Mouse (Mus musculus): Measurements from ENCODE around the gene Sirt2. TPM values are rescaled to one million over a fixed set of nuclear protein-coding genes. Genes with fewer than 3 reads are reported as not detected.

The Sirt2 gene
- polyA plus RNA-seq, 1 experiment from 2014 or later: 110 TPM

- no peak overlapping the region for H3K4me2 ChIP-seq (ENCODE audit: low read depth, low read length)
- H3K27me3 ChIP-seq (ENCODE audit: control insufficient read depth, insufficient read depth, low read length): no peaks in the 10 kb centered on the region
- H3K9me3 ChIP-seq (ENCODE audit: control insufficient read depth, low read length): no peaks in the 10 kb centered on the region
- WGBS: 90% methylated on average over 9 of the region's 9 CpGs
- H3K4me1 ChIP-seq (ENCODE audit: control insufficient read depth, insufficient read depth, low read length): no peaks in the 10 kb centered on the region
- no peak for ATAC-seq (ENCODE audit: low read depth)
- H3K9ac ChIP-seq (replicated peaks; ENCODE audit: low read depth, low read length): no peak overlapping the region
- no peak overlapping the region for H3K4me3 ChIP-seq (ENCODE audit: low read depth, low read length)
- H3K36me3 ChIP-seq (ENCODE audit: control insufficient read depth, insufficient read depth, low read length): peaks cover 4% of the 10 kb centered on the region; the same call in 1 of the 2 replicates
- no peak overlapping the region for H3K27ac ChIP-seq (ENCODE audit: low read depth, low read length)
Observed at GRCm38 (mm10) chr7:28787884-28788283, 21.3 kb downstream of the Sirt2 start.

GRCm38 (mm10) chr7:28788307-28789195 is 22.0 kb downstream of the Sirt2 start, which contains the start of gene Rinl:
Gene Rinl, plus strand, starts transcription at chr7:28788969.
- Histone ChIP-seq H3K36me3 (ENCODE audit: control insufficient read depth, insufficient read depth, low read length) (peaks cover 4% of the 10 kb centered on the region; the same call in 1 of the 2 replicates), H3K4me1 (ENCODE audit: control insufficient read depth, insufficient read depth, low read length) (no peaks in the 10 kb centered on the region), H3K4me2 (ENCODE audit: low read depth, low read length) (no peak within 1 kb of the TSS), H3K27ac (ENCODE audit: low read depth, low read length) (no peak within 1 kb of the TSS), H3K9ac (replicated peaks; ENCODE audit: low read depth, low read length) (no peak within 1 kb of the TSS), H3K4me3 (ENCODE audit: low read depth, low read length) (no peak within 1 kb of the TSS), H3K27me3 (ENCODE audit: control insufficient read depth, insufficient read depth, low read length) (no peaks in the 10 kb centered on the region), H3K9me3 (ENCODE audit: control insufficient read depth, low read length) (no peaks in the 10 kb centered on the region)
- 83% methylated on average over 5 of the region's 5 CpGs for WGBS
- no peak for ATAC-seq (ENCODE audit: low read depth)

- H3K9me3 ChIP-seq (ENCODE audit: control insufficient read depth, low read length): no peaks in the 10 kb centered on the region
- H3K9ac ChIP-seq (replicated peaks; ENCODE audit: low read depth, low read length): no peak overlapping the region
- WGBS: 88% methylated on average over 3 of the region's 3 CpGs
- no peaks in the 10 kb centered on the region for H3K27me3 ChIP-seq (ENCODE audit: control insufficient read depth, insufficient read depth, low read length)
- no peaks in the 10 kb centered on the region for H3K4me1 ChIP-seq (ENCODE audit: control insufficient read depth, insufficient read depth, low read length)
- no peak overlapping the region for H3K4me2 ChIP-seq (ENCODE audit: low read depth, low read length)
- H3K27ac ChIP-seq (ENCODE audit: low read depth, low read length): no peak overlapping the region
- H3K36me3 ChIP-seq (ENCODE audit: control insufficient read depth, insufficient read depth, low read length): peaks cover 4% of the 10 kb centered on the region; the same call in 1 of the 2 replicates
- H3K4me3 ChIP-seq (ENCODE audit: low read depth, low read length): no peak overlapping the region
- ATAC-seq (ENCODE audit: low read depth): no peak
Observed at GRCm38 (mm10) chr7:28789235-28789634, 22.7 kb downstream of the Sirt2 start.

- Histone ChIP-seq H3K4me1 (ENCODE audit: control insufficient read depth, insufficient read depth, low read length) (no peaks in the 10 kb centered on the region), H3K4me2 (ENCODE audit: low read depth, low read length) (no peak overlapping the region), H3K27ac (ENCODE audit: low read depth, low read length) (no peak overlapping the region), H3K27me3 (ENCODE audit: control insufficient read depth, insufficient read depth, low read length) (no peaks in the 10 kb centered on the region), H3K9ac (replicated peaks; ENCODE audit: low read depth, low read length) (no peak overlapping the region), H3K4me3 (ENCODE audit: low read depth, low read length) (no peak overlapping the region), H3K9me3 (ENCODE audit: control insufficient read depth, low read length) (no peaks in the 10 kb centered on the region), H3K36me3 (ENCODE audit: control insufficient read depth, insufficient read depth, low read length) (peaks cover 4% of the 10 kb centered on the region; the same call in 1 of the 2 replicates)
- no peak for ATAC-seq (ENCODE audit: low read depth)
- WGBS: 58% methylated on average over 8 of the region's 8 CpGs
Observed at GRCm38 (mm10) chr7:28790066-28790806, 23.7 kb downstream of the Sirt2 start.

- H3K4me2 ChIP-seq (ENCODE audit: low read depth, low read length): no peak overlapping the region
- no peaks in the 10 kb centered on the region for H3K9me3 ChIP-seq (ENCODE audit: control insufficient read depth, low read length)
- no peaks in the 10 kb centered on the region for H3K4me1 ChIP-seq (ENCODE audit: control insufficient read depth, insufficient read depth, low read length)
- H3K36me3 ChIP-seq (ENCODE audit: control insufficient read depth, insufficient read depth, low read length): no peaks in the 10 kb centered on the region; the same call in 1 of the 2 replicates
- H3K4me3 ChIP-seq (ENCODE audit: low read depth, low read length): no peak overlapping the region
- no peak overlapping the region for H3K9ac ChIP-seq (replicated peaks; ENCODE audit: low read depth, low read length)
- H3K27me3 ChIP-seq (ENCODE audit: control insufficient read depth, insufficient read depth, low read length): no peaks in the 10 kb centered on the region
- no peak for ATAC-seq (ENCODE audit: low read depth)
- no peak overlapping the region for H3K27ac ChIP-seq (ENCODE audit: low read depth, low read length)
Observed at GRCm38 (mm10) chr7:28791706-28792105, 25.2 kb downstream of the Sirt2 start.

- no peak for ATAC-seq (ENCODE audit: low read depth)
- no peaks in the 10 kb centered on the region; the same call in 1 of the 2 replicates for H3K36me3 ChIP-seq (ENCODE audit: control insufficient read depth, insufficient read depth, low read length)
- WGBS: 84% methylated on average over 12 of the region's 14 CpGs
- H3K9ac ChIP-seq (replicated peaks; ENCODE audit: low read depth, low read length): no peak overlapping the region
- no peaks in the 10 kb centered on the region for H3K4me1 ChIP-seq (ENCODE audit: control insufficient read depth, insufficient read depth, low read length)
- no peak overlapping the region for H3K4me2 ChIP-seq (ENCODE audit: low read depth, low read length)
- no peaks in the 10 kb centered on the region for H3K9me3 ChIP-seq (ENCODE audit: control insufficient read depth, low read length)
- H3K4me3 ChIP-seq (ENCODE audit: low read depth, low read length): no peak overlapping the region
- no peak overlapping the region for H3K27ac ChIP-seq (ENCODE audit: low read depth, low read length)
- H3K27me3 ChIP-seq (ENCODE audit: control insufficient read depth, insufficient read depth, low read length): no peaks in the 10 kb centered on the region
Observed at GRCm38 (mm10) chr7:28792391-28793185, 26.1 kb downstream of the Sirt2 start.

GRCm38 (mm10) chr7:28793834-28794233 is 27.3 kb downstream of the Sirt2 start:
- Histone ChIP-seq H3K4me2 (ENCODE audit: low read depth, low read length) (no peak overlapping the region), H3K27me3 (ENCODE audit: control insufficient read depth, insufficient read depth, low read length) (no peaks in the 10 kb centered on the region), H3K4me3 (ENCODE audit: low read depth, low read length) (no peak overlapping the region), H3K9ac (replicated peaks; ENCODE audit: low read depth, low read length) (no peak overlapping the region), H3K9me3 (ENCODE audit: control insufficient read depth, low read length) (no peaks in the 10 kb centered on the region), H3K4me1 (ENCODE audit: control insufficient read depth, insufficient read depth, low read length) (no peaks in the 10 kb centered on the region), H3K36me3 (ENCODE audit: control insufficient read depth, insufficient read depth, low read length) (no peaks in the 10 kb centered on the region; the same call in 1 of the 2 replicates), H3K27ac (ENCODE audit: low read depth, low read length) (no peak overlapping the region)
- 38% methylated on average over 2 of the region's 2 CpGs for WGBS
- ATAC-seq (ENCODE audit: low read depth): no peak

GRCm38 (mm10) chr7:28794496-28794895 is 28.0 kb downstream of the Sirt2 start:
- Histone ChIP-seq H3K9me3 (ENCODE audit: control insufficient read depth, low read length) (no peaks in the 10 kb centered on the region), H3K27ac (ENCODE audit: low read depth, low read length) (no peak overlapping the region), H3K27me3 (ENCODE audit: control insufficient read depth, insufficient read depth, low read length) (no peaks in the 10 kb centered on the region), H3K4me3 (ENCODE audit: low read depth, low read length) (no peak overlapping the region), H3K4me2 (ENCODE audit: low read depth, low read length) (no peak overlapping the region), H3K9ac (replicated peaks; ENCODE audit: low read depth, low read length) (no peak overlapping the region), H3K36me3 (ENCODE audit: control insufficient read depth, insufficient read depth, low read length) (no peaks in the 10 kb centered on the region), H3K4me1 (ENCODE audit: control insufficient read depth, insufficient read depth, low read length) (no peaks in the 10 kb centered on the region)
- WGBS: 77% methylated on average over 3 of the region's 3 CpGs
- ATAC-seq (ENCODE audit: low read depth): no peak
